Mouse (Mus musculus): ENCODE measurements around the gene Sumf1.

The Sumf1 gene

GRCm38 (mm10) chr6:108092646-108093045, 92.7 kb downstream of the Sumf1 start:
- no peak for DNase-seq (ENCODE audit: low read depth, low spot score)

- DNase-seq (ENCODE audit: low read depth, low spot score), result no peak
These were observed 94.1 kb downstream of the Sumf1 start for GRCm38 (mm10) chr6:108091296-108091695.

GRCm38 (mm10) chr6:108075857-108076256, 109.5 kb downstream of the Sumf1 start:
- DNase-seq (ENCODE audit: low read depth, low spot score), result no peak

- DNase-seq (ENCODE audit: low read depth, low spot score), result no peak
These were observed 110.8 kb downstream of the Sumf1 start for GRCm38 (mm10) chr6:108074624-108075023.

- no peak for DNase-seq (ENCODE audit: low read depth, low spot score)
These were observed 111.5 kb downstream of the Sumf1 start for GRCm38 (mm10) chr6:108073931-108074330.

- no peak for DNase-seq (ENCODE audit: low read depth, low spot score)
These were observed 112.3 kb downstream of the Sumf1 start for GRCm38 (mm10) chr6:108073071-108073470.

GRCm38 (mm10) chr6:108070947-108071346, 114.4 kb downstream of the Sumf1 start:
- peak; percentile 85 for DNase-seq (ENCODE audit: low read depth, low spot score)

GRCm38 (mm10) chr6:108065583-108065982, 119.8 kb downstream of the Sumf1 start:
- DNase-seq (ENCODE audit: low read depth, low spot score), result peak; percentile 92

- DNase-seq (ENCODE audit: low read depth, low spot score), result peak; percentile 93
These were observed 120.4 kb downstream of the Sumf1 start, which contains the start of gene Setmar for GRCm38 (mm10) chr6:108064918-108065526. TSS of gene Setmar (plus strand) at chr6:108065045.

- DNase-seq (ENCODE audit: low read depth, low spot score), result no peak
These were observed 124.3 kb downstream of the Sumf1 start for GRCm38 (mm10) chr6:108061121-108061520.

GRCm38 (mm10) chr6:108058066-108058465, 127.3 kb downstream of the Sumf1 start:
- no peak for DNase-seq (ENCODE audit: low read depth, low spot score)

- DNase-seq (ENCODE audit: low read depth, low spot score), result no peak
These were observed 128.0 kb downstream of the Sumf1 start for GRCm38 (mm10) chr6:108057353-108057752.

Data from R1 (cell line).